Mouse (Mus musculus): Measurements from ENCODE around the gene March9. TPM values are rescaled to one million over a fixed set of nuclear protein-coding genes. Genes with fewer than 3 reads are reported as not detected.

The March9 gene
- polyA plus RNA-seq, 1 experiment from 2014 or later: 4.7 TPM

GRCm38 (mm10) chr10:127098514-127098913, 38.5 kb upstream of the March9 start:
- ATAC-seq (ENCODE audit: insufficient read depth, low FRiP score, low TSS enrichment) (no peak), DNase-seq (ENCODE audit: low spot score) (no peak)
- H3K36me3 ChIP-seq (ENCODE audit: control insufficient read depth, insufficient read depth, low read length): peaks cover 12% of the 10 kb centered on the region
- H3K9me3 ChIP-seq (ENCODE audit: control insufficient read depth, low read length): no peaks in the 10 kb centered on the region
- 79% methylated on average over 20 of the region's 20 CpGs for WGBS
- H3K27me3 ChIP-seq (ENCODE audit: control insufficient read depth, insufficient read depth, low read length): no peaks in the 10 kb centered on the region
- H3K27ac ChIP-seq (ENCODE audit: low read depth, low read length): no peak overlapping the region
- H3K9ac ChIP-seq (ENCODE audit: low read length): no peak overlapping the region
- H3K4me3 ChIP-seq (ENCODE audit: low read depth, low read length): no peak overlapping the region
- H3K4me1 ChIP-seq (ENCODE audit: control insufficient read depth, insufficient read depth, low read length): no peaks in the 10 kb centered on the region
- no peak overlapping the region for H3K4me2 ChIP-seq (ENCODE audit: low read depth)

DNA sequence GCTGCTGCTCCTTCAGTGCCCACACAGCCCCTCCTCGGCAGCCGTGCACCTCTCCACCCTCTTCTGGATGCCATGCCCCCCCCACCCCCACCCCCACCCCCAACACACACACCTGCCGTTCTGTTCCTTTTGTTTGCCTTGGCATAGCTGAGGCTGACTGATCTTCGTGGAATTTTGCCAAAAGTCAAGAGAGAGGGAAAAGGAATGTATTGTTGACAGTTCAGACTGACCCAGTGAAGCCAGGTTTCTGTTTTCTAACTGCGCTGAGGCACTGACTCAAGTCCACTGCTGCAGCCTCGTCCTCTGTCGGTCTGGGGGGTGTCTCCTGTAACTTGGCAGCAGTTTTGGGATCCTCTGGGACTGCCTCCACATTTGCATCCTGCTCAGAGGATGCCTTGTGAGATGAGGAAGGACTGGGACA, 34.4 kb upstream of the March9 start:
- DNase-seq (ENCODE audit: low spot score) (no peak), ATAC-seq (ENCODE audit: insufficient read depth, low FRiP score, low TSS enrichment) (no peak)
- Histone ChIP-seq H3K9me3 (ENCODE audit: control insufficient read depth, low read length) (no peaks in the 10 kb centered on the region), H3K4me2 (ENCODE audit: low read depth) (no peak overlapping the region), H3K9ac (ENCODE audit: low read length) (no peak overlapping the region), H3K4me3 (ENCODE audit: low read depth, low read length) (no peak overlapping the region), H3K4me1 (ENCODE audit: control insufficient read depth, insufficient read depth, low read length) (peaks cover 4% of the 10 kb centered on the region; the same call in 1 of the 2 replicates), H3K36me3 (ENCODE audit: control insufficient read depth, insufficient read depth, low read length) (peaks cover 12% of the 10 kb centered on the region), H3K27ac (ENCODE audit: low read depth, low read length) (no peak overlapping the region), H3K27me3 (ENCODE audit: control insufficient read depth, insufficient read depth, low read length) (peaks cover 36% of the 10 kb centered on the region)
- 66% methylated on average over 7 of the region's 7 CpGs for WGBS

DNA sequence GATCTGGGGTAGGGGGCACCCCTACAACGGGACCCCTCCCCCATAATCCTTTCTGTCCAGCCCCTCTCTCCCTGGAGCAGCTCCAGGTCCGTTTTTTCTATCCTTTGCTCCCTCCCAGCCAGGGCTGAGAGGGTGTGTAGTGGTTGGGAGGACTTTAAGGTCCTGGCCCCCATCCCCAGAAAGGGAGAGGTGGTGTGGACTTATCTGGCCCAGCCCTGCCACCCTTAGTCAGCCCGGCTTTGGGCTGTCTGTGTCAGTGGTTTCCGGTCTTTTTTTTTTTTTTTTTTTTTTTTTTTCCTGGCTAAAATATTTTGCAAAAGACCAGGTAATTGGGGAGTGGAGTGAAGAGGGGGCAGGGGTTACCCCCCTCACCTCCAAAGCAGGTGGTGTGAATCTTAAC, 32.8 kb upstream of the March9 start:
- DNase-seq (ENCODE audit: low spot score) (no peak), ATAC-seq (ENCODE audit: insufficient read depth, low FRiP score, low TSS enrichment) (no peak)
- Histone ChIP-seq H3K4me1 (ENCODE audit: control insufficient read depth, insufficient read depth, low read length) (peaks cover 4% of the 10 kb centered on the region; the same call in 1 of the 2 replicates), H3K27ac (ENCODE audit: low read depth, low read length) (no peak overlapping the region), H3K4me2 (ENCODE audit: low read depth) (no peak overlapping the region), H3K9ac (ENCODE audit: low read length) (no peak overlapping the region), H3K9me3 (ENCODE audit: control insufficient read depth, low read length) (no peaks in the 10 kb centered on the region), H3K4me3 (ENCODE audit: low read depth, low read length) (no peak overlapping the region), H3K27me3 (ENCODE audit: control insufficient read depth, insufficient read depth, low read length) (peaks cover 45% of the 10 kb centered on the region), H3K36me3 (ENCODE audit: control insufficient read depth, insufficient read depth, low read length) (peaks cover 7% of the 10 kb centered on the region)
- WGBS: 49% methylated on average over 4 of the region's 4 CpGs

GRCm38 (mm10) chr10:127091507-127092396, 31.8 kb upstream of the March9 start:
- Histone ChIP-seq H3K9me3 (ENCODE audit: control insufficient read depth, low read length) (no peaks in the 10 kb centered on the region), H3K27me3 (ENCODE audit: control insufficient read depth, insufficient read depth, low read length) (peaks cover 47% of the 10 kb centered on the region), H3K4me2 (ENCODE audit: low read depth) (0 out of 2 replicates have a peak overlapping the region, but pooled peaks have one; percentile 7), H3K4me3 (ENCODE audit: low read depth, low read length) (peak overlapping the region; percentile 21; the same call in 1 of the 2 replicates), H3K36me3 (ENCODE audit: control insufficient read depth, insufficient read depth, low read length) (peaks cover 5% of the 10 kb centered on the region; the same call in 1 of the 2 replicates), H3K9ac (ENCODE audit: low read length) (no peak overlapping the region), H3K4me1 (ENCODE audit: control insufficient read depth, insufficient read depth, low read length) (peaks cover 4% of the 10 kb centered on the region; the same call in 1 of the 2 replicates), H3K27ac (ENCODE audit: low read depth, low read length) (no peak overlapping the region)
- WGBS: 8% methylated on average over 51 of the region's 51 CpGs
- peak; percentile 13; the same call in 1 of the 2 replicates for ATAC-seq (ENCODE audit: insufficient read depth, low FRiP score, low TSS enrichment)
- peak; percentile 13 for DNase-seq (ENCODE audit: low spot score)

GRCm38 (mm10) chr10:127090560-127091411, 30.8 kb upstream of the March9 start:
- H3K36me3 ChIP-seq (ENCODE audit: control insufficient read depth, insufficient read depth, low read length): 0 out of 2 replicates have a peak, but pooled peaks cover 2% of the 10 kb centered on the region

DNA sequence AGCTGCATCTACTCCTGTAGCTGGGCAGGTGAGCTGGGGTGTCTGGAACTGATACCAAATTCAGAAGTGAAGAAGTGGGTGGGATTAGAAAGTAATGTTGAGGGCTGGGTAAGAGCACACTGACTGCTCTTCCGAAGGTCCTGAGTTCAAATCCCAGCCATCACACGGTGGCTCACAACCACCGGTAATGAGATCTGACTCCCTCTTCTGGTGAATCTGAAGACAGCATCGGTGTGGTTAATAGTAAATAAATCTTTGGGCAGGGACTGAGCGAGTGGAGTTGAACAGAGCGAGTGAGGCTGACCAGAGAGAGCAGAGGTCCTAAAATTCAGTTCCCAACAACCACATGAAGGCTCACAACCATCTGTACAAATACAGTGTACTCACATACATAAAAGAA, 25.6 kb upstream of the March9 start:
- Histone ChIP-seq H3K4me1 (ENCODE audit: control insufficient read depth, insufficient read depth, low read length) (peaks cover 12% of the 10 kb centered on the region), H3K27me3 (ENCODE audit: control insufficient read depth, insufficient read depth, low read length) (peaks cover 58% of the 10 kb centered on the region), H3K4me3 (ENCODE audit: low read depth, low read length) (no peak overlapping the region), H3K4me2 (ENCODE audit: low read depth) (no peak overlapping the region), H3K9ac (ENCODE audit: low read length) (no peak overlapping the region), H3K27ac (ENCODE audit: low read depth, low read length) (no peak overlapping the region), H3K36me3 (ENCODE audit: control insufficient read depth, insufficient read depth, low read length) (no peaks in the 10 kb centered on the region), H3K9me3 (ENCODE audit: control insufficient read depth, low read length) (no peaks in the 10 kb centered on the region)
- 76% methylated on average over 6 of the region's 6 CpGs for WGBS
- ATAC-seq (ENCODE audit: insufficient read depth, low FRiP score, low TSS enrichment) (no peak), DNase-seq (ENCODE audit: low spot score) (no peak)

More at GRCm38 (mm10) chr10:127090560-127091411, 30.8 kb upstream of the March9 start:
- DNase-seq (ENCODE audit: low spot score) (peak; percentile 37), ATAC-seq (ENCODE audit: insufficient read depth, low FRiP score, low TSS enrichment) (no peak)
- 9% methylated on average over 57 of the region's 57 CpGs for WGBS
- H3K4me3 ChIP-seq (ENCODE audit: low read depth, low read length): no peak overlapping the region
- peaks cover 47% of the 10 kb centered on the region for H3K27me3 ChIP-seq (ENCODE audit: control insufficient read depth, insufficient read depth, low read length)
- no peak overlapping the region for H3K27ac ChIP-seq (ENCODE audit: low read depth, low read length)
- no peaks in the 10 kb centered on the region for H3K9me3 ChIP-seq (ENCODE audit: control insufficient read depth, low read length)
- H3K9ac ChIP-seq (ENCODE audit: low read length): no peak overlapping the region
- 0 out of 2 replicates have a peak overlapping the region, but pooled peaks have one; percentile 7 for H3K4me2 ChIP-seq (ENCODE audit: low read depth)
- H3K4me1 ChIP-seq (ENCODE audit: control insufficient read depth, insufficient read depth, low read length): peaks cover 4% of the 10 kb centered on the region; the same call in 1 of the 2 replicates

DNA sequence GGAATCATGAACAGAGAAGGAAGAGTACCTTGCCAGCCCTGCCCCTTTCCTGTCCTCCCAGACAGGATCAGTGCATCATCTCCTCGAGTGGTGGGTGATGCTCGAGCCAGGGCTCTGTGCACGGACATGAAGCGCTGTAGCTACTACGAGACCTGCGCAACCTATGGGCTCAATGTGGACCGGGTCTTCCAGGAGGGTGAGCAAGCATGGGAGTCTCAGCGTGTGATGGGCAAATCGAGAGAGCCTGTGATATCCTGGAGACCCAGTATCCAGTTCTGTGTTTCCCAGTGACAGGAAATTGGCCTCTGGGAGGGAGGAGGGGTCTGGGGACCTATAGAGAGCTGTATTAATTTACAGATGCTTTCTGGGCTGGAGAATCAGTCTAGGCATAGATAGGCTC, 25.1 kb upstream of the March9 start:
- Histone ChIP-seq H3K4me3 (ENCODE audit: low read depth, low read length) (no peak overlapping the region), H3K27ac (ENCODE audit: low read depth, low read length) (no peak overlapping the region), H3K27me3 (ENCODE audit: control insufficient read depth, insufficient read depth, low read length) (peaks cover 58% of the 10 kb centered on the region), H3K9me3 (ENCODE audit: control insufficient read depth, low read length) (no peaks in the 10 kb centered on the region), H3K36me3 (ENCODE audit: control insufficient read depth, insufficient read depth, low read length) (no peaks in the 10 kb centered on the region), H3K4me2 (ENCODE audit: low read depth) (no peak overlapping the region), H3K9ac (ENCODE audit: low read length) (no peak overlapping the region), H3K4me1 (ENCODE audit: control insufficient read depth, insufficient read depth, low read length) (peaks cover 13% of the 10 kb centered on the region)
- DNase-seq (ENCODE audit: low spot score) (no peak), ATAC-seq (ENCODE audit: insufficient read depth, low FRiP score, low TSS enrichment) (no peak)
- 87% methylated on average over 9 of the region's 9 CpGs for WGBS

DNA sequence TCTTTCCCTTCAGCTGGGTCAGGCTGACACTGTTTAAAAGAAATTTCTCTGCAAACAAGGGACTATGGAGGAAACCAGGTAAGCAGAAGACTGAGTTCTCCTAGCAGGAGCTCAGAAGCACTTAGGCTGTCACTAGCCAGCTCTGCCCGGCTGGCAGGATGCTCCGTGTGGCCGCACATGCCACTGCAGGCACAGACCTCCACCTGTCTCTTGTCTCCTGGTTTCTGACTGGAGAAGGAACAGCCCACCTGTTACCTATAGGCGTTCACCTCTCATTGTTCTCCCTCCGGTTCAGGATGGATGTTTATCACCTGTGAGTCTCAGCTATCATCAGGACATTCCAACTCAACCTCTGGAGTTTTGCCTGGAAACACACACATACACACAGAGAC, 23.9 kb upstream of the March9 start:
- H3K27me3 ChIP-seq (ENCODE audit: control insufficient read depth, insufficient read depth, low read length): peaks cover 58% of the 10 kb centered on the region
- H3K4me3 ChIP-seq (ENCODE audit: low read depth, low read length): no peak overlapping the region
- ATAC-seq (ENCODE audit: insufficient read depth, low FRiP score, low TSS enrichment) (no peak), DNase-seq (ENCODE audit: low spot score) (no peak)
- H3K36me3 ChIP-seq (ENCODE audit: control insufficient read depth, insufficient read depth, low read length): no peaks in the 10 kb centered on the region
- no peak overlapping the region for H3K4me2 ChIP-seq (ENCODE audit: low read depth)
- no peak overlapping the region for H3K9ac ChIP-seq (ENCODE audit: low read length)
- peaks cover 23% of the 10 kb centered on the region for H3K4me1 ChIP-seq (ENCODE audit: control insufficient read depth, insufficient read depth, low read length)
- H3K27ac ChIP-seq (ENCODE audit: low read depth, low read length): no peak overlapping the region
- H3K9me3 ChIP-seq (ENCODE audit: control insufficient read depth, low read length): no peaks in the 10 kb centered on the region
- WGBS: 47% methylated on average over 5 of the region's 5 CpGs

All from neural tube, embryonic 11.5 days (tissue).